7 mouse cellular contexts compared by ENCODE assay signal in genomic region chr8:57791309-57791721, GRCm38 (mm10).
DNase-seq lines count a peak whose midpoint lies in the region; ATAC-seq and TF ChIP-seq lines count a peak whose summit lies in the region.

No protein-coding gene starts in this region.

- peak; percentile 51; the same call in 1 of the 2 replicates for TF ChIP-seq CTCF in brain, embryonic 14.5 days (IDR thresholded peaks at IDR 0.05; ENCODE audit: borderline replicate concordance, extremely low read depth, insufficient read depth, insufficient read length)
- peak; percentile 68 for TF ChIP-seq CTCF in lung, postnatal 0 days (IDR thresholded peaks at IDR 0.05)

- TF ChIP-seq POLR2A in brain, embryonic 14.5 days (IDR thresholded peaks at IDR 0.05; ENCODE audit: borderline replicate concordance, extremely low read depth, insufficient read depth, insufficient read length, poor library complexity, severe bottlenecking) = no peak

- WGBS in lung, postnatal 0 days = 30% methylated on average over 5 of the region's 5 CpGs

- H3K27ac ChIP-seq in ES-E14 (ENCODE audit: insufficient read depth, low read depth, low read length, poor library complexity, severe bottlenecking) = no peak overlapping the region
- no peak overlapping the region for H3K27ac ChIP-seq in lung, postnatal 0 days (ENCODE audit: low read length)

- no peak overlapping the region for H3K4me3 ChIP-seq in ES-E14 (ENCODE audit: insufficient read depth in 1 of 2, low read depth in 1 of 2, low read length in 2 of 2, poor library complexity in 1 of 2, severe bottlenecking in 1 of 2)
- no peak overlapping the region for H3K4me3 ChIP-seq in lung, postnatal 0 days (ENCODE audit: low read depth, low read length)

- H3K27me3 ChIP-seq in lung, postnatal 0 days (replicated peaks; ENCODE audit: insufficient read depth, low read length) = no peaks in the 10 kb centered on the region

- TF ChIP-seq EP300 in lung, postnatal 0 days (IDR thresholded peaks at IDR 0.05) = no peak

- intact Hi-C loops in left cerebral cortex, postnatal 25 days (cut with DNase I) = loop anchor here (2.0 to 5.0 kb wide), 2 partner anchors 139 to 217 kb away; partner anchors contain the start of gene Galnt7
- intact Hi-C loops in gastrocnemius, postnatal 36 days (cut with DNase I) = loop anchor here (5.0 kb wide), 1 partner anchor 359 kb away; no protein-coding TSS in a partner anchor

- no peak overlapping the region for H3K4me2 ChIP-seq in lung, postnatal 0 days (replicated peaks; ENCODE audit: low read depth, low read length)

- no peaks in the 10 kb centered on the region for H3K36me3 ChIP-seq in ES-E14 (ENCODE audit: control insufficient read depth, insufficient read depth, low read length, poor library complexity, severe bottlenecking)
- H3K36me3 ChIP-seq in lung, postnatal 0 days (ENCODE audit: insufficient read depth, low read length) = no peaks in the 10 kb centered on the region

- peak; percentile 58 to 71; a peak in 3 of 4 replicates for ATAC-seq in hematopoietic stem cell, adult 5-6 weeks (replicated peaks in 1 of 2; ENCODE audit: insufficient read depth in 1 of 2, low FRiP score in 2 of 2, low TSS enrichment in 1 of 2, low read depth in 1 of 2, poor library complexity in 2 of 2, severe bottlenecking in 2 of 2)
- no peak; the same call in 1 of the 2 replicates for ATAC-seq in lung, postnatal 0 days

- H3K4me1 ChIP-seq in ES-E14 (ENCODE audit: control insufficient read depth in 2 of 2, insufficient read depth in 2 of 2, low read length in 2 of 2, poor library complexity in 1 of 2) = peaks cover 3 to 5% of the 10 kb centered on the region in 2 experiments; a peak in 2 of 4 replicates
- H3K4me1 ChIP-seq in lung, postnatal 0 days (ENCODE audit: insufficient read depth, low read depth, low read length) = no peaks in the 10 kb centered on the region

- no peak overlapping the region for H3K9ac ChIP-seq in ES-E14 (ENCODE audit: insufficient read depth, low read depth, low read length, poor library complexity, severe bottlenecking)
- H3K9ac ChIP-seq in lung, postnatal 0 days (replicated peaks; ENCODE audit: low read depth) = no peak overlapping the region

- in situ Hi-C loops in ES-E14 (cut with MboI; ENCODE audit: low sequenced_read_pairs in 2 of 2, unreplicated experiment in 2 of 2) = loop anchor here (10.0 to 25.0 kb wide), 3 partner anchors 217 to 354 kb away; no protein-coding TSS in a partner anchor

- peak; percentile 37 to 58 for DNase-seq in left cerebral cortex, postnatal 25 days (ENCODE audit: low spot score in 2 of 2)
- no peak for DNase-seq in left cerebral cortex, adult 8-10 months (ENCODE audit: low spot score in 2 of 2)
- DNase-seq in ES-E14 (ENCODE audit: low read depth, low spot score) = peak; percentile 26
- DNase-seq in brain, embryonic 14.5 days (ENCODE audit: low read depth) = peak; percentile 72
- peak; percentile 66 for DNase-seq in lung, postnatal 0 days (ENCODE audit: low spot score)
- no peak for DNase-seq in gastrocnemius, postnatal 36 days

- H3K9me3 ChIP-seq in ES-E14 (ENCODE audit: control insufficient read depth, insufficient read depth, low read depth, low read length) = no peaks in the 10 kb centered on the region
- no peaks in the 10 kb centered on the region for H3K9me3 ChIP-seq in lung, postnatal 0 days (ENCODE audit: low read length)

TF ChIP-seq in ES-E14, 5 proteins besides CTCF, POLR2A, EP300 and RAD21:
- TF ChIP-seq CHD2 (IDR thresholded peaks at IDR 0.05; ENCODE audit: low read depth, low read length) (no peak), MAFK (IDR thresholded peaks at IDR 0.05; ENCODE audit: insufficient read depth, low read depth, low read length) (no peak), HCFC1 (IDR thresholded peaks at IDR 0.05; ENCODE audit: borderline replicate concordance, insufficient read depth, low read length) (no peak), ZC3H11A (IDR thresholded peaks at IDR 0.05; ENCODE audit: borderline replicate concordance, low read depth, low read length) (peak; percentile 99), ZNF384 (IDR thresholded peaks at IDR 0.05; ENCODE audit: low read depth, low read length) (no peak)

Comparison
In these comparisons a context has a peak if more than half of its experiments do, and no peak if none do; other contexts are left out.
1. DNase-seq: peak in left cerebral cortex, postnatal 25 days (2 of 2), ES-E14 (single experiment), brain, embryonic 14.5 days (single experiment) and lung, postnatal 0 days (single experiment); none in left cerebral cortex, adult 8-10 months (0 of 2) and gastrocnemius, postnatal 36 days (0 of 2).